Mouse (Mus musculus): ENCODE data around the gene Coro1b. TPM values are rescaled to one million over a fixed set of nuclear protein-coding genes. Genes with fewer than 3 reads are reported as not detected.

Coro1b gene
- total and polyA plus RNA-seq, 2 experiments from 2014 or later = 90.7 to 137 TPM

DNA sequence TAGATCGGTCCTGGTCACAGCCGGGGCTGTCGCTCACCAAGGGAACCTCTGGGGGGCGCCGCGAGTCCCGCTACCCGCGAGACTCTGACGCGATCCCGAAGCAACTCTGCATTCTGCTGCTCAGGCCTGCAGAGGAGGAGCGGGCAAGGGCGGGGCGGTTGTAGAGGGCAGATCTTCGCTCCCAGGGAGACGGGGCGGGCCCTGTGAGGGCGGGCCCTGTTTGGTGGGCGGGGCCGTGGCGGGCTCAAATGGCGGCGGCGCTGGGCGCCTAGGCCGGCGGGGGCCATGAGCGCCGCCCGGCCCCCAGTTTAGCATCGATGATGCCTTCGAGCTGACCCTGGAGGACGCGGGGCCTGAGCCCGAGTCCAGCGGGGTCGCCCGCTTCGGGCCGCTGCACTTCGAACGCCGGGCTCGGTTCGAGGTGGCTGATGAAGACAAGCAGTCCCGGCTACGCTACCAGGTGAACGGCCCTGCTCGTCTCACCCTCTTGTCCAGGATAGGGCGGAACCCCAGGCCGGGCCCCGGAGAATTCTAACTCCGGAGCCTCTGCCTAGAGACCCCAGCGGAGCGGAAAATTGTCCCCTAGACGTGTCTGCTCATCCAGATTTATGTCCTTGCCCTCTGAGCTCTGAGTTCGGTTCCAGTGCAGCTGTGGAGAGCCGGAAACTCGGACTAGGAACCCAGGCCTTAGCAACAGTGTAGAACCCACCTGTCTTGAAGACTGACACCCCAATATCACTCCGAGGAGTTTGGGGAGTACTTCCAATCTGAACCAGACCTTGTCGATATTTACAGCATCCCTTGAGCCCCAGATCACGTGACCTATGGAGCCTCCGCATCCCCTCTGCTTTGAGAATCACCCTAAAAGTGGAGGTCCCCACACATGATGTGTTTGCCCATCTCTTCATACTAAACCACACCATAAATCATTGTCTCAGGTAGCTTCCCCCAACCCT, 22.4 kb upstream of the Coro1b start, which contains the start of gene Aip:
TSS of gene Aip (minus strand) at position 118 of the 956 bp plus-strand sequence.
- Histone ChIP-seq H3K36me3 (ENCODE audit: insufficient read depth, low read length) (peaks cover 14% of the 10 kb centered on the region), H3K4me1 (ENCODE audit: insufficient read depth, low read length) (peaks cover 7% of the 10 kb centered on the region; the same call in 1 of the 2 replicates), H3K4me3 (ENCODE audit: low read length) (peak within 1 kb of the TSS; percentile 84), H3K9ac (replicated peaks; ENCODE audit: low read length) (peak within 1 kb of the TSS; percentile 92), H3K27me3 (ENCODE audit: insufficient read depth, low read length) (no peaks in the 10 kb centered on the region), H3K4me2 (ENCODE audit: low read depth, low read length) (peak within 1 kb of the TSS; percentile 70), H3K27ac (peak within 1 kb of the TSS; percentile 86), H3K9me3 (ENCODE audit: low read length) (no peaks in the 10 kb centered on the region)
- peak; percentile 99 for DNase-seq (ENCODE audit: low spot score)
- TF ChIP-seq CTCF (IDR thresholded peaks at IDR 0.05; ENCODE audit: low read depth) = peak; percentile 72
- peak; percentile 96 for ATAC-seq
- WGBS = 2% methylated on average over 59 of the region's 64 CpGs

DNA sequence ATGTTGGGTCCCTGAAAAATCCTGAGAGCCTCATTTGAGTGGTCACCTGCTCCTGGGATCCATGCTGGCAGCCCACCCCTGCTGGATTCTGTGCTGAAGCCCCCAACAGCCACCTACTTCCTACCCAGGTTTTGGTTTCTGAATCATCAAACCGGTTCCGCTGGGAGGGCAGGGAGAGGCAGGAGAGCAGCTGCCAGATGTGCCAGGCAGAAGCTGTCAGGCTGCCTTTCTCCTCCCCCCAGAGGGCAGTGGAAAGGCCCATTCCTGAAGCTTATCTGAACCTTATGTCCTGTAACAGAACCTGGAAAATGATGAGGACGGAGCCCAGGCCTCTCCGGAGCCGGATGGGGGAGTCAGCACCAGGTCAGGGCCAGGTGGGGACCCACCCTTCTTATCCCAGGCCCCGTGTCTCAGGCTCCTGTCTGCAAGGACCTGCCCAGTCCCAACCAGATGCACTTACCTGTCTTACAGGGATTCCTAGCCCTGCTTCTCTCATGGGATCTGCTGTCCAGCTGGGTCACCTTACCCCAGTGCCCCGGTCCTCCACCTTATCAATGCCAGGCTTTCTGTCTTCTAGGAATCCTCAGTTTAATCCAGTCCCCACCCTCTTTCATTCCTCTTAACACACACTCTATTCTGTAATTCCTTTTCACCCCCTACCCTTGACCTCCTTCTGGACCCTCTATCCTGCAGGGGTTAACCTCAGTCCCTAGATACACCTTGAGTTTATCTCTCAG, 21.5 kb upstream of the Coro1b start:
- H3K27ac ChIP-seq = peak overlapping the region; percentile 86; the same call in 1 of the 2 replicates
- H3K36me3 ChIP-seq (ENCODE audit: insufficient read depth, low read length) = peaks cover 23% of the 10 kb centered on the region
- peaks cover 7% of the 10 kb centered on the region; the same call in 1 of the 2 replicates for H3K4me1 ChIP-seq (ENCODE audit: insufficient read depth, low read length)
- no peaks in the 10 kb centered on the region for H3K27me3 ChIP-seq (ENCODE audit: insufficient read depth, low read length)
- no peak for ATAC-seq
- peak overlapping the region; percentile 70 for H3K4me2 ChIP-seq (ENCODE audit: low read depth, low read length)
- no peak for TF ChIP-seq CTCF (IDR thresholded peaks at IDR 0.05; ENCODE audit: low read depth)
- H3K4me3 ChIP-seq (ENCODE audit: low read length) = peak overlapping the region; percentile 84
- 56% methylated on average over 7 of the region's 7 CpGs for WGBS
- peak overlapping the region; percentile 92 for H3K9ac ChIP-seq (replicated peaks; ENCODE audit: low read length)
- no peaks in the 10 kb centered on the region for H3K9me3 ChIP-seq (ENCODE audit: low read length)
- no peak for DNase-seq (ENCODE audit: low spot score)

DNA sequence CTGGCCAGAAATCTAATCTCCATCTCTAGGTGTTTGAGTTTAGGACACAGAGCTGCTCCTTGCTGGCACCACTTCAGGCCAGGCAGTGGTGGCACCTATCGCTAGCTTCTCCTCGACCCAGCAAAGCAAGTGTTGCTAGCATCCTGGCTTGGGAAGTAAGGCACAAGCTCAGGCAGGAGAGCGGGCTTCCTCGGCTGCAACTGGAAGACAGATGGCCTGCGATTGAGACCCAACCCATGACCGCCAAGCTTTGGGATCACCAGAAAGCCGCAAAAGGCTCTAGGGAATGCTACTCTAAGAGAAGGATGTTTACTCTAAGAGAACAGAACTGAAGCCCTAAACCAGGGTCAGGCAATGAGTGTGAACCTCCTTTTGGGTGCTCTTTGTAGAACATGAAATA, 19.0 kb upstream of the Coro1b start:
- ATAC-seq (no peak), DNase-seq (ENCODE audit: low spot score) (no peak)
- Histone ChIP-seq H3K9ac (replicated peaks; ENCODE audit: low read length) (no peak overlapping the region), H3K36me3 (ENCODE audit: insufficient read depth, low read length) (peaks cover 34% of the 10 kb centered on the region), H3K4me3 (ENCODE audit: low read length) (no peak overlapping the region), H3K9me3 (ENCODE audit: low read length) (no peaks in the 10 kb centered on the region), H3K27me3 (ENCODE audit: insufficient read depth, low read length) (no peaks in the 10 kb centered on the region), H3K27ac (no peak overlapping the region), H3K4me2 (ENCODE audit: low read depth, low read length) (no peak overlapping the region), H3K4me1 (ENCODE audit: insufficient read depth, low read length) (peaks cover 7% of the 10 kb centered on the region; the same call in 1 of the 2 replicates)
- WGBS = 90% methylated on average over 7 of the region's 7 CpGs
- TF ChIP-seq CTCF (IDR thresholded peaks at IDR 0.05; ENCODE audit: low read depth) = no peak

DNA sequence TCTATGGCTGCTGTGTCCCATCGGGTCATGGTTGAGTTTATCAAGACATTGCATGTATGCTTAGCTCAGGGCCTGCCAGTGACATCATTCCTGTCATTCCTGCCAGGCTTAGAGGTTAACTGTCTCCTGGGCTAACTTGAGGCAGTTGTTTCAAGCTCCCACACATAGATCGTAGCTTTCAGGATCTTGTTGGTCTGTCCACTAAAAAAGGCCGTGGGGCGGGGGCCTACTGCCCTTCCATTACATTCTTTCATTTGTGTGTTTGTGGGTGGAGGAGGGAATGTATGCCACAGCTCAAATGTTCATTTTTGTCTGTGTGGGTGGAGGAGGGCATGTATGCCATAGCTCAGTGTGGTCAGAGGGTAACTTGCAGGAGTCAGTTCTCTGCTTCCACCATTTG, 18.3 kb upstream of the Coro1b start:
- ATAC-seq (no peak), DNase-seq (ENCODE audit: low spot score) (no peak)
- Histone ChIP-seq H3K9me3 (ENCODE audit: low read length) (no peaks in the 10 kb centered on the region), H3K9ac (replicated peaks; ENCODE audit: low read length) (no peak overlapping the region), H3K4me3 (ENCODE audit: low read length) (no peak overlapping the region), H3K27me3 (ENCODE audit: insufficient read depth, low read length) (no peaks in the 10 kb centered on the region), H3K4me1 (ENCODE audit: insufficient read depth, low read length) (peaks cover 7% of the 10 kb centered on the region; the same call in 1 of the 2 replicates), H3K27ac (no peak overlapping the region), H3K4me2 (ENCODE audit: low read depth, low read length) (no peak overlapping the region), H3K36me3 (ENCODE audit: insufficient read depth, low read length) (peaks cover 34% of the 10 kb centered on the region)
- whole genome bisulfite sequencing = 86% methylated on average over 4 of the region's 4 CpGs
- TF ChIP-seq CTCF (IDR thresholded peaks at IDR 0.05; ENCODE audit: low read depth) = no peak

DNA sequence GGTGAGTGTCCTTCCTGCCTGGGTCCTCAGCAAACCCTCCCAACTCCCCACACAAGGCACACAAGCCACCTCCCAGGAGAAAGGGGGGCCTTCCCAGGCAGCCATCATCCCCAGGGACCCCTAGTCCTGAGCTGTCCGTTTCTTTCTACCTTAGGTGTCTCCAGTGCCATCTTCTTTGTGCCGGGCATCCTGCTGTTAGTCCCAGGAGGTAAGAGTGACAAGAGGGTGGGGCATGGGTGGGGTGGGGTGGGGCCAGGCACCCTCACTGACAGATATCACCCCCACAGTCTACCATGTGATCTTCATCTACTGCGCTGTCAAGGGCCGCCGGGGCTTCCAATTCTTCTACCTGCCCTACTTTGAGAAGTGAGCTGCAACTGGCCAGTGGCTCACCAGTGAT, 17.3 kb upstream of the Coro1b start:
- ATAC-seq = no peak
- no peak for TF ChIP-seq CTCF (IDR thresholded peaks at IDR 0.05; ENCODE audit: low read depth)
- 89% methylated on average over 5 of the region's 5 CpGs for WGBS
- no peak for DNase-seq (ENCODE audit: low spot score)
- Histone ChIP-seq H3K27me3 (ENCODE audit: insufficient read depth, low read length) (no peaks in the 10 kb centered on the region), H3K9me3 (ENCODE audit: low read length) (no peaks in the 10 kb centered on the region), H3K4me3 (ENCODE audit: low read length) (no peak overlapping the region), H3K4me1 (ENCODE audit: insufficient read depth, low read length) (peaks cover 7% of the 10 kb centered on the region; the same call in 1 of the 2 replicates), H3K4me2 (ENCODE audit: low read depth, low read length) (no peak overlapping the region), H3K9ac (replicated peaks; ENCODE audit: low read length) (no peak overlapping the region), H3K27ac (no peak overlapping the region), H3K36me3 (ENCODE audit: insufficient read depth, low read length) (peaks cover 34% of the 10 kb centered on the region)

DNA sequence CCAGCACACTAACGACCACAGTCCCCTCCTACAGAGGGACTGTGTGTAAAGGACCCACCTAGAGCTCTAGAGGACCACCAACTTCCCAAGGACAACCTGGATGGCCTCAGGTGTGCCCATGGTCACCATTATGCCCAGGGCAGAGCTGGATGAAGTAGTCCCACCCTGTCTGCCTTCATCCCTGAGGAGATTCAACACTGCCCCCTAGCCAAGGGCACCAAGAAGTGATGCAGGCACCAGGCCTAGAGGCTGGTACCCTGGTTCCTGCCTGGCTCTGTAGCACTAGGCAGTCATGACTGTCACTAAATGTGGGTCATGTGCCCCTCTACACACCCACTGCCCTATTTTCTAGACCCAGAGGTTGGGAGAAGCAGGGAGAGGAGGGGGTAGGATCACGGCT, 16.7 kb upstream of the Coro1b start:
- DNase-seq (ENCODE audit: low spot score) (no peak), ATAC-seq (no peak)
- Histone ChIP-seq H3K9ac (replicated peaks; ENCODE audit: low read length) (no peak overlapping the region), H3K36me3 (ENCODE audit: insufficient read depth, low read length) (peaks cover 34% of the 10 kb centered on the region), H3K4me2 (ENCODE audit: low read depth, low read length) (no peak overlapping the region), H3K4me1 (ENCODE audit: insufficient read depth, low read length) (peaks cover 4% of the 10 kb centered on the region; the same call in 1 of the 2 replicates), H3K9me3 (ENCODE audit: low read length) (no peaks in the 10 kb centered on the region), H3K27me3 (ENCODE audit: insufficient read depth, low read length) (no peaks in the 10 kb centered on the region), H3K27ac (no peak overlapping the region), H3K4me3 (ENCODE audit: low read length) (no peak overlapping the region)
- 82% methylated on average over 2 of the region's 2 CpGs for WGBS
- no peak; the same call in 1 of the 2 replicates for TF ChIP-seq CTCF (IDR thresholded peaks at IDR 0.05; ENCODE audit: low read depth)
